Mouse (Mus musculus) cerebellum, adult 11-12 months (tissue): ENCODE results near the gene Cnih4.
A peak's percentile ranks its signal among the peaks of the same experiment; 100 is the strongest.

Experiments used
- DNase-seq: peaks from one replicate; pipeline ENCODE4 v3.0.0; 2022

Gene Cnih4

DNA sequence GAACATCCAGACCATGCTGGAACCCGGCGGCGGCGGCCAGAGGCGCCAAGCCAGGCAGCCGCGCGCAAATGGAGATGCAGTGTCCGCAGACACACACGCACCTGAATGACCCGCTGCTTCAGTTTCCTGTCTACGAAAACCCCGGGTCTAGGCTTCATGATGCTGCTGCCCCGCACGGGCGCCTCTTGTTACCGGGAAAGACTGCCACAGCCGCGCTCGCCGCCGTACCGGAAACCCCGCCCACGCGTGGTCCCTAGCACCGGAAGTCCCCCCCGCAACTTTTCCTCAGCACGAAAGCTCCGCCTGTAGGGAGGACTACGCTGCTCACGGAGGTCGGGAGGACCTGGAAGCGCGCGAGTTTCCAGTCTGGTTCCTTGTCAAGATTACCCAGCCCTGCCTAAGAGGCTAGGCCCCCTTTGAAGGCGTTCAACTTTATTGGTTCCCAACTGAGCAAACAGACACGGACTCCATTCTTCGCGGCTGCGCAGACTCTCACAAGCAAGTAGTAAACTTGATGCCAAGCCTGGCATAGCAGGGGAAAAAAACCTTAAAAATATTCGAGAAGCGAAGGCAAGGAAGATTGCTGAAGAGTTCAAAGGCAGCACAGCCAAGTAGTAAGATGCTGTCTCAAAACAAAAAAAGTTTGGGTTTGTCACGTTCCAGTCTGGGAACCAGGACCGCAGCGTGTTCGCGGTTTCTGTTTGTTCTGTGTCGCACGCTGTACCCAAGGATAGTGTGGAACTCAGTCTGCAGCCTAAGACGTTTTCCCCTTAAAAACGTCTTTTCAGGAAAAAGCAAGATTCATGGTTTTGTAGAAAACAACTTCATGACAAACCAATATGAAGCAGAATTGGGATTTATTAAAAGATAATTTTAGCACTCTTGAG is at the start of gene Cnih4, which contains the start of gene Nvl:
Cnih4 (plus strand) TSS at position 744 of the 887 bp plus-strand sequence.
Nvl (minus strand) TSS at position 255 of the 887 bp plus-strand sequence.
- DNase-seq: peak; percentile 91

DNA sequence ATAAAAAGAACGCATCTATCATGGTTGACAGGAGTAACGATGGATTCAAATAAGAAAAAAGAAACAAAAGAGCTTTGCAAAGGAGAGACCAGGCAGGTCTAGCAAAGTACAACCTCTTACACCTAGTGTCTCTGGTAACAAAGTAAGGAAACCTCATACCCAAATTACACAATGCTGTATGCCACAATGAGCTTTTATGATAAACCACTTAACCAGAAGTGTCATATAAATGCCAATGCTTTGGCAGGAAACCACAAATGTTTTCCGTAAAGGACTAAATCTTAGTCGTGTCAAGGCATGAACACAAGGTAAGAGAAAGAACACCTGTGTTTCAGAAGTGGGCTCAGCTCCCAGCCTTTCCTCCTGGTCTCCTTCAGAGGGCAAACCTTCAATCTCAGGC is 27.4 kb upstream of the Cnih4 start:
- no peak for DNase-seq

DNA sequence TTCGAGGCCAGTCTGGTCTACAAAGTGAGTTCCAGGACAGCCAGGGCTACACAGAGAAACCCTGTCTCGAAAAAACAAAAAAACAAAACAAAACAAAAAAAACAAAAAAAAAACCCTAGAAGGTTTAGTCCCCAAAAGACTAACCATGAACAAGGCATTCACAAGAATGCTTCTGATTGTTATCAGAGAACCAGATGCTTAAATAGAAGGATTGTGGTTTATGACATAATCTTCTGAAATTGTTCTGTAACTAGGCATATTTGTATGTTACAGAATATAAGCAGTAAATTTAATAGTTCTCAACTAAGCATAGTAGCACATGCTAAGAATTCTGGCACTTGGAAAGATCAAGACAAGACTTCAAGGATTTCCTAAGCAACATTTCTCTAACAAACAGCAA is 20.3 kb upstream of the Cnih4 start:
- DNase-seq: no peak

DNA sequence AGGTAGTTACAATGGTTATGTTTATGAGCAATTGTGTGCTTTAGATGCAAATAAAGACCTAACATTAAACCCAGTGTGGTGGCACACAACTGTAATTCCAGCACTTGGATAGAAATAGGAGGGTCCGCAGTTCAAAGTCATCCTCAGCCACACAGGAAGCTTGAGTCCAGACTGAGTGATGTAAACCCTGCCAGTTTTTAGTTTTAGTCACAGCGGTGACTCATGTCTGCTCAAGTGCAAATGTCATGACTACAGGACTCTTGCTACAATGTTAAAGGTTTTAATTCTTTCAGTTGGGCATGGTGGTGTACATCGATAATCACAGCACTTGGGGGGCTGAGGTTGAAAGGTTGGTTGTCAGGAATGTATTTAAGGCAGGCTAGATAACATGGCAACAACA is 18.6 kb upstream of the Cnih4 start:
- DNase-seq: no peak

DNA sequence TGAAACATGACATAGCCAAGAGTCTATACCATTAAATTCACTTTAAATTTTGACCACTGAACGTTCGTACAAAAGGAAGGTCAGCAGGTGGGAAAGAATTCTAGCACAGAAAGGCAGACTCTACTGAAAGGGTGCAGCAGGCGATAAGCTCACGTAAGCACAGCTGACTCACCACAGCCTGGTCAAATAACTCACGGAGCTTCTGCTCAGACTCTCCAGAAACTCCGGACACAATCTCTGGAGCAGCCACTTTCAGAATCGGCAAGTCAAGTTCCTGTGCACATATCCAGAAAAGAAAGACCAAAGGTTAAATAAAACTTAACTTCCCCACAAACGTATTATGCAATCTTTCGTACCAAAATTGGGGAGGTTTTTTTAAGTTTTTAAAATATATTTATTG is 17.7 kb upstream of the Cnih4 start:
- DNase-seq: no peak

- no peak for DNase-seq
Measured at GRCm38 (mm10) chr1:181131915-181132314, 12.6 kb upstream of the Cnih4 start.

- no peak for DNase-seq
Measured at GRCm38 (mm10) chr1:181138730-181139129, 5.8 kb upstream of the Cnih4 start.

- DNase-seq: no peak
Measured at GRCm38 (mm10) chr1:181143609-181143949, 914 bp upstream of the Cnih4 start.

DNA sequence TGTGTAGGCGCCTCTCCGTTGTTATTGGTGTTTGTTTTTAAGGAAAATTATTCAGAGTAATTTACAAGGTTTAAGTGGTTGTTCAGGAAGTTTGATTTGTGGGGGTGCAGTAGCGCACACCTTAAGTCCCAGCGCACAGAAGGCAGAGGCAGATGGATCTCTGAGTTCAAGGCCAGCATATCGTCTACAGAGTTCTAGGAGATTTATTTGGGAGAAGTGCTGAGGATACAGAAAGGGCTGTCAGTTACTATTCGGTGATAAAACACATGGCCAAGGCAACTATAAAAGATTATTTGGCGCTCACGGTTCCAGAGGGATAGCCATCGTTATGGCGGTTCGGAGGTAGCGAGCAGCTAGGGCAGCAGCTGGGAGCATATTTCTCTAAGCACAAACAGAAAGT is 473 bp downstream of the Cnih4 start:
- DNase-seq: no peak

DNA sequence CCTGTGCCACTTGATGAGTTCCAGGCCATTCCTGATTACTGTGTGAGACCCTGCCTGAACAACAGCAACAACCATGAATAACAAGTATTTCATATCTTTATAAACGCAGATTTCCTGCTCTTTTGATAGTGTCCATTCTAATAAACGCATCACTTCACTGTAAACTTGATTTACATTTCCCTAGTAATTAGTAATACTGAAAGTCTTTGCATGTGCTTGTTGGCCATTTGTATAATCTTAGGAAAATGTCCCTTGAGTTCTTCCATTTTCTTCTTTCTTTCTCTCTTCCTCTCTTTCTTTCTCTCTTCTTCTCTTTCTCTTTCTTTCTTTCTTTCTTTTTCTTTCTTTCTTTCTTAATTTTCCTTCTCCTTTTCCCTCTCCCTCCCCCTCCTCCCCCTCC is 1.7 kb downstream of the Cnih4 start:
- DNase-seq: no peak

DNA sequence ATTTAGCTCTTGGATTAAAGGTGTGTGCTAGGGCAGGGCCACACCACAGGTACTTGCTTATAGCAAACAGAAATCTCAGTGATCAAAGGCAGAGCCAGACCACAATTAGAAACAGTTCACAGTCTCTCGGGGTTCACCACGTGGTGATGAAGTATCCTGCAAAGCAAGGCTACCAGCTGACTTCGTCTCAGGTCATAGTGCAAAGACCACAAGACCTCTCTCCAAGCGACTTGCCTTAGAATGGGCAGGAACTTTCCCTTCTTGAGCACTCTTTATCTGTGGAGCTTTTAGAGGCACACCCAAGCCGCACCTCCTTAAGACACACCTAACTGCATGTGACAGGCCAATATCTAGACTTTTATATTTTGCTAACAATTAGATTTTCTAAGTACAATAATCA is 4.0 kb downstream of the Cnih4 start:
- DNase-seq: no peak

DNA sequence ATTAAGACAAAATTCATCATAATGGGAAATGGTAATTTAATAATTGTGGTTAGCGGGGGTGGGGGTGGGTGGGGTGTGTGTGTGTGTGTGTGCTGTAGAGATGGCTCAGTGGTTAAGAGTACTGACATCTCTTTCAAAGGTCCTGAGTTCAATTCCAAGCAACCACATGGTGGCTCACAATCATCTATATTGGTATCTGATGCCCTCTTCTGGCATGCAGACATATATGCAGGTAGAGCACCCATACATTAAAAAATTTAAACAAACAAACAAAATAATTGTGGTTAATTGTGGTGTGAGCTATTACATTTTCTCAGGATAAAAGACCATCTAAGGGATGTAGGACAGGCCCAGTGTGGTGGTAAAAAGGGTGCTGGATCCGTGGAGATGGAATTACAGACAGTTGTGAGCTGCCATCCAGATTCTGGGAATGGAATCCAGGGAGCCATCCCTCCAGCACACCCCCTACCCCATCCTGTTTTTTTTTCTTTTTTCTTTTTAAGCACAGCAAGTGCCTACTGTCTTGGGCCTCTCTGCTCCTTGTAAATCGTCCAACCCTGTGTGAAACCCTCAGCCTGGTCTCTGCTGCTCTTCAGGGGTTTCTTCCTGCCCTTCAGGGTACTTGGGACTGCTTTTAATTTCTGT is 5.0 kb downstream of the Cnih4 start:
- DNase-seq: no peak

DNA sequence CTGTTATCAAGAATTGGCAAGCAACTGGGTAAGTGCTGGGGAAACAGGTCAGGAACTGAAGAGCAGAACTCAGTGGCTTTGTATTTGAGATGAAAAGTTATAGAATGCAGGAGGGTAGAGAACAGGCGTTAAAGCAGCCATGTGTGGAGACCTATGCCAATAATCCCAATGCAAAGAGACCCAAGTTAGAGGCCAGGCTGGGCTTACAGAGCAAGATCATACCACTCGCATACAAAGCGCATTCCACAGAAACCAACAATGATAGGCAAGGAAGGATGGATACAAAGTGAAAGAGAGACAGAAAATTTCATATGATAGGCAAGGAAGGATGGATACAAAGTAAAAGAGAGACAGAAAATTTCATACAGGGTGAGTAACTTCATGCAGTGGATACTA is 5.9 kb downstream of the Cnih4 start:
- no peak for DNase-seq

DNA sequence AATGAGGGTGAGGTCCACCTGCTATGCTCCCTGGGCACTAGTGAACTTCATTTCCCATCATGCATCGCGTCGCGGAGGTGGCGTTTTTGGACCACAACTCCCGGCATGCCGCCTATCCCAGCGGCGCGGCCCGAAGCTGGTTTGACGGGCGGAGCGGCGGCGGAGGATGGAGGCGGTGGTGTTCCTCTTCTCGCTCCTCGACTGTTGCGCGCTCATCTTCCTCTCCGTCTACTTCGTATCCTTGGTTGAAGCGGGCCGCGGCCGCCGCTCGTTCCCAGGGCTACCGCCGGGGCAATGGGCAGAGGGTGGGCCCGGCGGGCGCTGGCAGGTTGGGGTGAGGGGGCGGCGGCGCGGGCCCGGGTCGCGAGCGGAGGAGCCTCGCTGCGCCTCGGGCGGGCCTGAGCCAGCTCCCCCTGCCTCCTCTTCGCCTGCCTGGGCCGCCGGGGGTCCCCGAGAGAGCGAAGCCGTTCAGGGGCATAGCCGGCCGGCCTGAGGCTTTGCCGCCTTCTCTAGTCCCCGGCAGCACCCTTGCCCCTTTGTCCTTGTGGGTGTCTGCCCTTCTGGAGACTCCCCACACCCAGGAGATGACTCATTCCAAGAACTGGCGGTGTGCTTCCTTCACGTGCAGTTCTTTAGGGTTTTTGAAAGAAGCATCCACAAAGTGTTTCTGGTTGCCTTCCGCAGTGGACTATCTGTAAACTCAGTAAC is 6.5 kb downstream of the Cnih4 start:
- DNase-seq: peak; percentile 89

GRCm38 (mm10) chr1:181151541-181151940 is 7.0 kb downstream of the Cnih4 start:
- no peak for DNase-seq

- no peak for DNase-seq
Measured at GRCm38 (mm10) chr1:181167816-181168215, 23.3 kb downstream of the Cnih4 start.

- no peak for DNase-seq
Measured at GRCm38 (mm10) chr1:181168377-181168776, 23.9 kb downstream of the Cnih4 start.

DNA sequence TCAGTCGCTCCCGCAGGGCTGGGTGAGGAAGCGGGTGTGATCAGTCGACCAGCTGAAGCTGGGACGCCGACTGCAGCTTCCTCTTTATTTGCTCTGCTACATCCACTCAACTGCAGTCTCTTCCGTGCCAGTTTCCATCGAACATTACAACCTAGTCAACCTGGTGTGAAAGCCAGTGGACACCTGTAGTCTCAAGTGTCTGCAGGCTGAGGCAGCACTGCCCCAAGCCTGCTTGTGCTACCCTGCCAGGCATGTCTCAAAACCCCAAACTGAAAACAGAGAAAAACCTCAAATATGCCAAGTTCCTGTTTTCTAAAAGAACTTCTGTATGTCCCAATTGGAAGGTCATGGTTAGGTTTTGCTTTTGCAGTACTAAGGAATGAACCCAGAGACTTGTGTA is 25.7 kb downstream of the Cnih4 start:
- DNase-seq: no peak

- DNase-seq: no peak
Measured at GRCm38 (mm10) chr1:181188925-181189324, 44.4 kb downstream of the Cnih4 start.

DNA sequence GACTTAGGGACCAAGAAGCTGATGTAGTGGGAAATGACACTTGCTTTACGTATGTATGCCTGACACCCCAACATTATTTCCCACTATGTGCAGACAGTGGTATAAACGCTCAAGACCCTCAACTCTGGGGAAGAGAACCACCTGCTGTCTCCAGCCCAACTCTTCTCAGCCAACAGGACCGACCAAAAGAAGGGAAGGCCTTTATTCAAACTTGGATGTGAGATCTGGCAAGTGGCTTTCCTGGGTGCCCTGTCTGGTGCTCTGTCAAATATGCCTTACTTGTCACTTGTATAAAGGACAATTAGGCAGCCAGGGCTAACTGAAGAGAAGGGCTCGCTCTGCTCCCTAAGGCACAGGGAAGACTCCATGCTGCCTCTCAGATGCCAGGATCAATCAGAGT is 55.0 kb downstream of the Cnih4 start:
- DNase-seq: no peak

GRCm38 (mm10) chr1:181210147-181210546 is 65.7 kb downstream of the Cnih4 start:
- DNase-seq: no peak

DNA sequence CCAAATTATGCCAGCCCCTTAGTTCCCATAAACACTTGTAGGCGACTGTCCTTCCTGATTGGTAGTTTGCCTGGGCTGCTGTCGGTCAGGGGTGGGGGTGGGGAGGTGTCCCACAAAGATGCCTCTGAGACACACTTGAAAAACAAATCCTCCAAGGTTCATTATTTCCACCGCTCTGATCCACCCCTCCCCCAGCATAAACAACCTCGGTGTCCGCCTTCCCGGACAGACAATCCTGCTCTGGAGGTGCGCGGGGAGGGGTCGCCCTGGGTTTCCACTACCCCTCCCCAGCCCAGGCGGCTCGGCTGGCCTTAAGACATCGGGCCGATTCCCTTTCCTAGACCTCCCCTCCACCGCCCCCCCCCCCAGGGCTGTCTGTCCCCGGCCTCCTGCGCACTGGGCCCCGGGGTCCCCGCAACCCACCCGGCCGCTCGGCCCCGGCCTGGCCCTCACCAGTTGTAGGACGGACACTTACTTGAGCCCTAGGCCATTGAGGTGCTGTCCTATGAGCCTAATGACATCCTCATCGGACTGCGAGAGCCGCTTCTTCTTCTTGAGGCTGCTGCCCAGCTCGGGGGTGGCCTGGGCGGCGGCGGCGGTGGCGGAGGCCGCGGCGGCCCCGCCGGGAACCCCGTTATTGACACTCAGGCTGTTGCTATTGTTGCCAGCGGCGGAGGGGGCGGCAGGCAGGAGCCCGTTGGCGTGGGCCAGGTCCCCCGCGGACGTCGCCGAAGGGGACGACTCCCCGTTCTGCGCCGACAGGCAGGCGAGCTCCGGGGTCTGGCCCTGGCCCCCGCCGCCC is 66.3 kb downstream of the Cnih4 start:
- peak; percentile 50 for DNase-seq

DNA sequence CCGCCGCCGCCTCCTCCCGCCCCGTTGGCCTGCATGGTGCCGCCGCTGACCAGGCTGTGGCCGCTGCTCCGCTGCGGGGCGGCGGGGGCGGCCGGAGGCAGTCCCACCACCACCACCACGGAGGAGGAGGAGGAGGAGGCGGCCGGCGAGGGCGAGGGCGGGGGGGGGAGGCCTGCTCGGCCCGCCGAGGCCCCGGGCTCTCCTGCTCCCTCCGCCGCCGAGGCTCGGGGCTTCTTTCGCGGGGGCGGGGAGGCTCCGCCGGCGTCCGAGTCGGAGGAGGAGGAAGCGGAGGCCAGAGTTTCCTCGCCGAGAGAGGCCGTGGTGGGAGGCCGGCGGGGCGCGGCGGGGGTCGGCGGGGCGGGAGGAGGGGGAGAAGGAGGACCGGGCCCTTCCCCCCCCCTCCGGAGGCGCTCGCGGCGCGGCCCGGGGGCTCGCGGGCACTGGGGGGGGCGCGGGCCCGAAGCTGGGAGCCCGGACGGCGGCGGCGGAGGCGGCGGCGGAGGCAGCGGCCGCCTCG is 67.0 kb downstream of the Cnih4 start:
- DNase-seq: no peak
